Mouse (Mus musculus): ENCODE measurements around the gene Wdr31.

GRCm38 (mm10) chr4:62440986-62441385 is 29.7 kb downstream of the Wdr31 start:
- TF ChIP-seq CTCF (IDR thresholded peaks at IDR 0.05; ENCODE audit: control insufficient read depth, insufficient read depth, insufficient read length) (no peak), USF1 (IDR thresholded peaks at IDR 0.05; ENCODE audit: low read depth) (no peak)
